Mouse (Mus musculus) spleen, postnatal 4 days (tissue): ENCODE data around the gene Ulk4.

ENCODE experiments used
- DNase-seq, 2 experiments: peaks; one replicate each; pipeline ENCODE4 v3.0.0; 2022; ENCODE audit warnings: low spot score in 2 of 2

Ulk4 gene

DNA sequence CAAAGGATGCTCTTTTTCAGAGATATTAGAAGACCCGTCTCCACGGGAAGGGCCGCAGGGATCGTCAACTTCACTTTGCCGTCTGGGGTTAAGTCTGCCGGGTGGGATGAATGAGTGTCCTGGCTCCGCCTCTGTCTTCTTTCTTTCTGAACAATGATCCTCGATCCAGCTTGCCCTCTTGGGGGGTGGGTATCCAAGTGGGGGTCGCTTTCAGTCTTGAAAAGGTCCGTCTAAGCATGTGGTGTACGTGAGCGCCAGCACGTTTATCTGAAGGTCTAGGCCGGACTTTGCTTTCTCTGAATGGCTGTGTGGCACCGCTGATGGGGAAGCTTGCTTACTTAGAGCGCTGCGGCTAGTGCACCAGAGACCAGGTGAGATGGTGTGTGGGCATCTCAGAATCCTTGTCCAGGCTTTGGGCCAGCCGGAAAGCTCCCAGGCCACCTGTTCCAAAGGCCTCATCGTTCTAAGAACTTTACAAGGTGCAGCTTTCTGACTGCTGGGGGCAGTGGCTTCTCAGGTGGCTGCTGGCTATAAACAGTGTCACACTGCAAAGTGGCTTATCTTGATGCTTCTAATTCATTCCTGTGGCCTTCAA, 23.1 kb upstream of the Ulk4 start:
- DNase-seq, result no peak

GRCm38 (mm10) chr9:121299223-121299755, 22.3 kb upstream of the Ulk4 start:
- DNase-seq, result peak in 1 of 2 experiments; percentile 65

DNA sequence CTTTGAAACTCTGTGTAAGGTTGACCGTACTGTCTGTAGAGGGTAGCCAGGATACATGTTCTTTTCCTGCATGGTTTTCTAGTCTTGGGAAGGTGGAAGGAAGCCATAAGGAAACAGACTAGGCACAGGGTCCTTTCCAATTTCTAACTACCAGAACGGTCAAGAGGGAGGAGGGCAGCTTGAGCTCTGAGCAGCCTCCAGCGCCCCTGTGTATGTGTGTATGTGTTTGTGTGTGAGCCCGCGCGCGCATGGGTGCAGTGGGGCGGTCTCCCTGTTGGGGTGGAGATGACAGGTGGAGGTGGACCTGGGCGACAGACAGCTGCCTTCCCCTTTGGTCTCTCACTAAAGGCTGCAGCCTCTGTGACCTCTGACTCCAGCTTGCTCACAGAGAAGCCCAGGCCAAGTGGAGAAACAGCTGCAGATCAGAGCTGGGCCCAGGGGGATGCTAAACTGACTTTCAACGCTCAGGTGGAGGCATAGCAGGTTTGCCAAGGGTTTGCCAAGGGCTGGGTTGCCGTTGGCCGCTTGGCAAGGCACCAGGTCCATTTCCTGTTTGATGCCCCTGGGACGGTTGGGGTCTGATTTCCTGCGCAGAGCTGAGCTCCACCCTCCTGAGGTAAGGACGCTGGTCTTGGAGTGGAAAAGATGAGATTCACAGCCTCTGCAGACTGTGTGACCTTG, 21.6 kb upstream of the Ulk4 start:
- peak; percentile 48 to 77 for DNase-seq

GRCm38 (mm10) chr9:121298065-121298398, 21.0 kb upstream of the Ulk4 start:
- no peak for DNase-seq

GRCm38 (mm10) chr9:121297171-121298064, 20.4 kb upstream of the Ulk4 start, which contains the start of gene Trak1:
TSS of gene Trak1 (plus strand) at chr9:121297502.
- peak; percentile 61 to 83 for DNase-seq

- DNase-seq, result no peak
Measured at GRCm38 (mm10) chr9:121295221-121295620, 18.2 kb upstream of the Ulk4 start.

- DNase-seq, result no peak
Measured at GRCm38 (mm10) chr9:121293187-121293586, 16.2 kb upstream of the Ulk4 start.

DNA sequence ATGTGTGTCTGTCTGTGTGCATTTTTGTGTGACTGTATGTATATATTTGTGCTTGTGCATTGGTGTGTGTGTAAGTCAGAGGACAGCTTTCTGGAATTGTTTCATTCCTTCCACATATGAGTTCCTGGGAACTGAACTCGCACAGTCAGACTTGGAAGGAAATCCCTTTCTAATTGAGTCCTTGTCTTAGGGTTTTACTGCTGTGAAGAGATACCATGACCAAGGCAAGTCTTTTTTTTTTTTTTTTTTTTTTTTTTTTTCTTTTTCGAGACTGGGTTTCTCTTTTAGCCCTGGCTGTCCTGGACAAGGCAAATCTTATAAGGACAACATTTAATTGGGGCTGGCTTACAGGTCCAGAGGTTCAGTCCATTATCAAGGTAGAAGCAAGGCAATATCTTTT, 14.3 kb upstream of the Ulk4 start:
- DNase-seq, result no peak

DNA sequence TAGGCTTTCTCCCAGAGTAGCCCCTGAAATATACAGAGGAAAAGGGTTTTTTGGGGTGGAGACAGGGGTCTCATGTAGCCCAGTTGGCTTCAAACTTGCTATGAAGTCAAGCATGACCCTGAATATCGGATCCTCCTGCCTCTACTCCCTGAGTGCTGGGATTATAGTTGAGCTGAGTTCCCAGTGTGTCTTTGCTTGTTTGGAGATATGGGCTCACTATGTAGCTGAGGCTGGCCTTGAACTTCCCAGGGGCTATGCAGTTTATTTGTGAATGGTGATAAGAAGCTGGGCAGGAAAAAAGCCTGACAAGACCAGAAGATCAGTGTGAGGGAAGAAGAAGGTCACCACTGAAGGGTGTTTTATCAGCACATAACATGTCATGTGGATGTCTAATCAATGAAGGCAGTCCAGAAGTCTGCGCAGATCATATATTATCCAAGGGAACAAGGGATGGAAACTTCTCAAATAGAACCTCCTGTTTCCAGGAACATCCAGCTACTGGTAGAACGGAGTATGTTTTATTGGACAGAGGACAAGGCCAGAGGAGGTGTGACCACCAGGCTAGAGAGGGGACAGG, 9.4 kb upstream of the Ulk4 start:
- DNase-seq, result no peak

GRCm38 (mm10) chr9:121285341-121286324, 8.6 kb upstream of the Ulk4 start:
- peak; percentile 65 to 80 for DNase-seq

DNA sequence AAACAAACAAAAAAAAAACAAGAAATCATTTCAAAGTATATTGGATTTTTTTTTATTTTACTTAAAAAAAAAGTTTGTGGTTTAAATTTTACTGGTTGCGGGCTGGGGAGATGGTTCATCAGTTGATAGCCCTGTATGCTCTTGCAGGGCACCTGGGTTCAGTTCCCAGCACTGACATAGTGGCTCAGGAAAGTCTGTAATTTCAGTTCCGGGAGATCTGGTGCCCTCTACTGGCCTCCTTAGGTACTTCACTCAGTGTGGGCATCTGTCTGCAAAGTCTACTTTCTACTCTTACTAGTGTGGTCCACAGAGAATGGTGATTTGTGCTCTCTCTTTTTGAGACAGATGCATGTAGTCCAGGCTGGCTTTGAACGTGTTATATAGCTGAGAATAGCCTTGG, 7.4 kb upstream of the Ulk4 start:
- DNase-seq, result peak; percentile 66 to 87

GRCm38 (mm10) chr9:121283620-121284185, 6.7 kb upstream of the Ulk4 start:
- no peak for DNase-seq

- no peak for DNase-seq
Measured at GRCm38 (mm10) chr9:121281891-121282290, 4.9 kb upstream of the Ulk4 start.

DNA sequence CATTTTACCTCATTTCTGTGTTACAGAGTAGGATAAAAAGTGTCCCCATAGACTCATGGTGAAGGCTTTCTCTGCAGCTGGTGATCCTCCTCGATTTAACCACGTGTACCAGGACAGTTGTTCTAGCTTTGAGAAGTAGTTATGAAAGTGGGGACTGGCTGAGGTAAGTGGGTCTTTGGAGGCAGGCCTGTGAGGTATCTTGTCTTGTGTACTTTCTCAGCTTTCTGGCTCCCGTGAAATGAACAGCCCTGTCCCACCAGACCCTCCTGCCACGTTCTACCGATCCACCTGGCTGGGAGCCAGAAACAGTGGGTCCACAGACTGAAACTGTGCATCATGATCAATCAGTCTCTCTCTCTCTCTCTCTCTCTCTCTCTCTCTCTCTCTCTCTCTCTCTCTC, 2.2 kb upstream of the Ulk4 start:
- no peak for DNase-seq

- DNase-seq, result no peak
Measured at GRCm38 (mm10) chr9:121276745-121277117, 266 bp downstream of the Ulk4 start.

- no peak for DNase-seq
Measured at GRCm38 (mm10) chr9:121271561-121271960, 5.4 kb downstream of the Ulk4 start.

GRCm38 (mm10) chr9:121271149-121271548, 5.8 kb downstream of the Ulk4 start:
- DNase-seq, result no peak

GRCm38 (mm10) chr9:121265307-121265706, 11.7 kb downstream of the Ulk4 start:
- DNase-seq, result no peak

- peak; percentile 7 to 52 for DNase-seq
Measured at GRCm38 (mm10) chr9:121257106-121257505, 19.9 kb downstream of the Ulk4 start.

GRCm38 (mm10) chr9:121254761-121255160, 22.2 kb downstream of the Ulk4 start:
- DNase-seq, result peak; percentile 8 to 55
